Mouse (Mus musculus) cerebellum, postnatal 4 days (tissue): Measurements from ENCODE around the gene Crhr2.

ENCODE experiments used
- DNase-seq, 2 experiments: peaks; one replicate each; pipeline ENCODE4 v3.0.0; 2022; ENCODE audit warnings: low spot score in 2 of 2, mixed read lengths in 1 of 2

Gene Crhr2

GRCm38 (mm10) chr6:55132794-55133193, at the start of gene Crhr2:
TSS of gene Crhr2 (minus strand) at chr6:55133016.
- no peak for DNase-seq

- no peak for DNase-seq
Observed at GRCm38 (mm10) chr6:55179560-55179959, 46.7 kb upstream of the Crhr2 start.

GRCm38 (mm10) chr6:55177060-55177732, 44.4 kb upstream of the Crhr2 start:
- peak in 1 of 2 experiments; percentile 29 for DNase-seq

- DNase-seq, result no peak
Observed at GRCm38 (mm10) chr6:55175892-55176291, 43.1 kb upstream of the Crhr2 start.

- no peak for DNase-seq
Observed at GRCm38 (mm10) chr6:55175456-55175855, 42.6 kb upstream of the Crhr2 start.

GRCm38 (mm10) chr6:55174741-55175181, 41.9 kb upstream of the Crhr2 start, which contains the start of gene Inmt:
TSS of gene Inmt (minus strand) at chr6:55175043.
- no peak for DNase-seq

GRCm38 (mm10) chr6:55173941-55174349, 41.1 kb upstream of the Crhr2 start:
- no peak for DNase-seq

GRCm38 (mm10) chr6:55173171-55173570, 40.4 kb upstream of the Crhr2 start:
- no peak for DNase-seq

- DNase-seq, result no peak
Observed at GRCm38 (mm10) chr6:55171638-55172037, 38.8 kb upstream of the Crhr2 start.

- no peak for DNase-seq
Observed at GRCm38 (mm10) chr6:55169818-55170217, 37.0 kb upstream of the Crhr2 start.

- DNase-seq, result peak; percentile 40 to 75
Observed at GRCm38 (mm10) chr6:55166777-55167463, 34.1 kb upstream of the Crhr2 start.

GRCm38 (mm10) chr6:55163046-55163584, 30.3 kb upstream of the Crhr2 start:
- DNase-seq, result no peak

- DNase-seq, result no peak
Observed at GRCm38 (mm10) chr6:55161311-55161761, 28.5 kb upstream of the Crhr2 start.

GRCm38 (mm10) chr6:55159256-55159655, 26.4 kb upstream of the Crhr2 start:
- DNase-seq, result no peak

GRCm38 (mm10) chr6:55152226-55152625, 19.4 kb upstream of the Crhr2 start:
- DNase-seq, result no peak

- no peak for DNase-seq
Observed at GRCm38 (mm10) chr6:55146138-55146537, 13.3 kb upstream of the Crhr2 start.

- DNase-seq, result no peak
Observed at GRCm38 (mm10) chr6:55145285-55145684, 12.5 kb upstream of the Crhr2 start.

GRCm38 (mm10) chr6:55138343-55138742, 5.5 kb upstream of the Crhr2 start:
- DNase-seq, result no peak

GRCm38 (mm10) chr6:55133425-55133824, 609 bp upstream of the Crhr2 start:
- DNase-seq, result no peak

- no peak for DNase-seq
Observed at GRCm38 (mm10) chr6:55131301-55131700, 1.5 kb downstream of the Crhr2 start.

- no peak for DNase-seq
Observed at GRCm38 (mm10) chr6:55130631-55131030, 2.2 kb downstream of the Crhr2 start.

GRCm38 (mm10) chr6:55128391-55128790, 4.4 kb downstream of the Crhr2 start:
- DNase-seq, result no peak

- no peak for DNase-seq
Observed at GRCm38 (mm10) chr6:55126576-55126975, 6.2 kb downstream of the Crhr2 start.
